Mouse (Mus musculus) cerebellum, postnatal 10 days (tissue): Measurements from ENCODE around the gene Vwa5b2.
A peak's percentile ranks its signal among the peaks of the same experiment; 100 is the strongest.

Source experiments
- DNase-seq, 2 experiments: peaks; one replicate each; pipeline ENCODE4 v3.0.0; 2021; ENCODE audit warnings: mixed read lengths in 2 of 2

Gene Vwa5b2

GRCm38 (mm10) chr16:20611357-20612227 lies 22.3 kb downstream of the Vwa5b2 start, which contains the start of the genes Eef1akmt4, Gm49333 and Alg3:
TSS of gene Eef1akmt4 (plus strand) at chr16:20611593.
TSS of gene Gm49333 (plus strand) at chr16:20611610.
TSS of gene Alg3 (minus strand) at chr16:20611735.
- DNase-seq = peak; percentile 88 to 89

- DNase-seq = peak; percentile 70 to 75
These were observed 30.5 kb downstream of the Vwa5b2 start for GRCm38 (mm10) chr16:20619541-20620398.

GRCm38 (mm10) chr16:20620399-20620735 lies 31.1 kb downstream of the Vwa5b2 start:
- peak in 1 of 2 experiments; percentile 60 for DNase-seq

GRCm38 (mm10) chr16:20620751-20621190 lies 31.5 kb downstream of the Vwa5b2 start:
- DNase-seq = peak in 1 of 2 experiments; percentile 62

GRCm38 (mm10) chr16:20621191-20621990 lies 32.1 kb downstream of the Vwa5b2 start, which contains the start of gene Camk2n2:
TSS of gene Camk2n2 (minus strand) at chr16:20621287.
- peak; percentile 88 to 90 for DNase-seq

- peak; percentile 77 to 83 for DNase-seq
These were observed 32.9 kb downstream of the Vwa5b2 start for GRCm38 (mm10) chr16:20621991-20622685.

GRCm38 (mm10) chr16:20623211-20623610 lies 33.9 kb downstream of the Vwa5b2 start:
- DNase-seq = no peak

GRCm38 (mm10) chr16:20628871-20629391 lies 39.7 kb downstream of the Vwa5b2 start:
- DNase-seq = no peak

- peak; percentile 73 to 79 for DNase-seq
These were observed 40.7 kb downstream of the Vwa5b2 start, which contains the start of gene Ece2 for GRCm38 (mm10) chr16:20629731-20630634. TSS of gene Ece2 (plus strand) at chr16:20629828.

GRCm38 (mm10) chr16:20637410-20637809 lies 48.1 kb downstream of the Vwa5b2 start:
- DNase-seq = no peak

GRCm38 (mm10) chr16:20638367-20638766 lies 49.1 kb downstream of the Vwa5b2 start:
- DNase-seq = peak; percentile 73 to 78

- DNase-seq = peak; percentile 94 to 95
These were observed 52.9 kb downstream of the Vwa5b2 start for GRCm38 (mm10) chr16:20642161-20642560.

GRCm38 (mm10) chr16:20643911-20644310 lies 54.6 kb downstream of the Vwa5b2 start:
- DNase-seq = no peak

GRCm38 (mm10) chr16:20651076-20651946 lies 62.0 kb downstream of the Vwa5b2 start, which contains the start of gene Psmd2:
TSS of gene Psmd2 (plus strand) at chr16:20651652.
- peak; percentile 99 for DNase-seq

- DNase-seq = no peak
These were observed 62.7 kb downstream of the Vwa5b2 start for GRCm38 (mm10) chr16:20651947-20652310.

- DNase-seq = no peak
These were observed 64.0 kb downstream of the Vwa5b2 start for GRCm38 (mm10) chr16:20653315-20653714.
